Mouse (Mus musculus) left cerebral cortex, postnatal 14 days (tissue): ENCODE data around the gene Sv2b. TPM values are rescaled to one million over a fixed set of nuclear protein-coding genes. Genes with fewer than 3 reads are reported as not detected.
A peak's percentile ranks its signal among the peaks of the same experiment; 100 is the strongest.

Experiments
- DNase-seq, 2 experiments: peaks; one replicate each; pipeline ENCODE4 v3.0.0; 2021 to 2022; ENCODE audit warnings: low spot score in 2 of 2, mixed read lengths in 1 of 2
- intact Hi-C: fragments of 180-260 bp; cut with DNase I; formaldehyde crosslinking; loops from one replicate; pipeline ENCODE4 v1.15.1; 2025
- total RNA-seq, 2 experiments: library from RNA; stranded (reverse); gene quantifications; 2 replicates each; pipeline ENCODE4 v1.2.3; 2021

Sv2b gene
- total RNA-seq, 2 experiments from 2014 or later: 327 to 351 TPM

DNA sequence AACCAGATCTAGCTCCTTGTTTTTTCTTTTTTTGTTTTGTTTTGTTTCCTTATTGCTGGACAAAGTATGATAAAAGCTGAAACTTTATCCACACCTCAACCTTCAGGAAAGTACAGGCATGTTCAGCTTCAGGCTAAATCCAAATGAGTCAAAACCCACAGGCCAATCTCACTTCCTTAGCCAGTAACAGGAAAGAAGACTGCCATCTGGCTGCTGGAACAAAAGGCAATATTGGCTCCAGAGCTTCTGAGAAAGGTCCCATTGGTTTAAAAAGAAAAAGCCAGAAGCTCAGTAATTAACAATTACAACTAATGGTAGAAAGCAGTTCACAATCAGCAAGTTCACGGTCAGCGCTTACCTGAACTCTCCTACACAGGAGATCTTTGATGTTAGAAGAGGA is 169.8 kb downstream of the Sv2b start:
- DNase-seq: no peak
- intact Hi-C loops: loop anchor here (5.0 to 10.0 kb wide), 2 partner anchors 168 to 415 kb away; partner anchors contain the start of gene Sv2b

DNA sequence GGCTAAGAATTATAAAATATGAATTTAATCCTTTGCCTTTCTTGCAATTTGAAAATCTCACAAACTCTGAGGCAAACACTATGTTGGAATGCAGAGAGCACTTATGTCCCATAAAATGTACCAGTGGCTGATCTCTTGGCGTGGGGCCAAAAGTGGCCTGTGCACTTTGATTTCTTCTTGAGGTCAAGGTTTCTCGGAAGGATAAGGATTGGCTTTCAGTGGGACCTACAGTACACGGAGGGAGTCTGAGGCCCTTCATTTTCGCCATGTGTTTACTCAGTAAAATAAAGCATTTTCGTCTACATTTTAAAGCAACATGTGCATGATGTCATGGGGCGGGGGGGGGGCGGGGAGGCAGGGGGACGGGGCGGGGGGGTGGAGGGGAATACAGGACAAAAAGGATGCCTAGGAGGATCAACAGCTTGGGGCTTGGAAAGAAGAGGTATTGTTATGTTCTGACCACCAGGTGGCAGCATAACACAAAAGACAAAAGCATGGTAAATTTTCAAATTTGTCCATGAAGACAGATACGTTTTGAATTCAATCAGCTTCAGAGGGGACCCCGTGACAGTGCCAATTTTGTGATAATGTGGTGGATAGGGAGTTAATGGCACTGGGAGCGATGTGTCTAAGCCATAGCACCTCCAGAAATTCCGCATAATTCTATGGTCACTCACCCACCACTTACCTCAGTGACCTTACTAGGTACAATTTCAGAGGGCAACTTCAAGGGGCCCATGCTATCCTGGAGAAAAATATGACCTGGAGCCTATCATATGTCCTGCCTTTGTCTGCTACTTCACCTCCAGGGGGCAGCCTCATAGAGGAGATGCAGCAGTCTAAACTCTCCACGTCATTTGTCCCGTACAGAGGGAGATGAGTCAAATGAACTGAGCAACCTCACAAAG is 174.1 kb downstream of the Sv2b start:
- peak; percentile 38 for DNase-seq
- intact Hi-C loops: loop anchor here (1.0 to 10.0 kb wide), 3 partner anchors 172 to 420 kb away; partner anchors contain the start of gene Sv2b

- intact Hi-C loops: no loop called here
These were observed 181.0 kb downstream of the Sv2b start for GRCm38 (mm10) chr7:75128036-75128435.

DNA sequence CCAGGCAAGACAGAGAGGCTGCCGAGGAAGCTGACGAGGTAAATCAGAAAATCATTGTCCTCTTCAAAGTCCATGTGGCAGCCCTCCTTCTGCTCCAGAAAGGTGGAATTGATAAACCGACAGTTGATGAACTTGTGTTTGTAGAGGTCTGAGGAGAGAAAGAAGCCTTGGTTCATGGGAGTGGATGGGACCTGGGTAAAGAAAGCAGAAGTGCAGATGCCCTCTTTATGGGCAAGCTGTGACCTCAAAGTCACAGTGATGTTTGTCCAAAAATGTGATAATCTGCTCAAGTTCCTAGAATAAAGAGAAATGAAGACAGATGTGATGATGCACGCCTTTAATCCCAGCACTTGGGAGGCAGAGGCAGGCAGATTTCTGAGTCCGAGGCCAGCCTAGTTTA is 185.0 kb downstream of the Sv2b start:
- DNase-seq: no peak
- intact Hi-C loops: no loop called here

More at GRCm38 (mm10) chr7:75128036-75128435, 181.0 kb downstream of the Sv2b start:
- DNase-seq: no peak

- intact Hi-C loops: no loop called here
- peak; percentile 58 to 73 for DNase-seq
These were observed 190.9 kb downstream of the Sv2b start for GRCm38 (mm10) chr7:75118022-75118673.

DNA sequence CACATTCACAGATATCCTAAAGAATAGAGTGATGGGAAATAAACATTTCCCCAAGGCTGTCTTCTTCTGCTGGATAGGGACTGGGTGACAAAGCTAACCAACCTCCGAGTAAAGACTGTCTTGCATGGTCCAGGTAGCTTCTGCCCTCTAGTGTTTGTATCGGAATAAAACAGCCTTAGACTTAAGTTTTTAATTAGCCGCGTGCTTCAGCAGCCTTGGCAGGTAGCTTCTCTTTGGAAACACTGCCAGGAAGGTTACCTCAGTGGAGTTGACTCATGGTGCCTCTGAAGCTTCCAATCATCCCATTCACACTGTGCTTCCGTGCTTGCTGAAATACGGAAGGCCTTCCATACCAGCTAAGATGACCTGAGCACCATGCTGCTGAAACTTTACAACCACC is 198.4 kb downstream of the Sv2b start:
- intact Hi-C loops: loop anchor here (2.0 kb wide), 2 partner anchors 556 to 740 kb away; partner anchors contain the start of gene Slco3a1

DNA sequence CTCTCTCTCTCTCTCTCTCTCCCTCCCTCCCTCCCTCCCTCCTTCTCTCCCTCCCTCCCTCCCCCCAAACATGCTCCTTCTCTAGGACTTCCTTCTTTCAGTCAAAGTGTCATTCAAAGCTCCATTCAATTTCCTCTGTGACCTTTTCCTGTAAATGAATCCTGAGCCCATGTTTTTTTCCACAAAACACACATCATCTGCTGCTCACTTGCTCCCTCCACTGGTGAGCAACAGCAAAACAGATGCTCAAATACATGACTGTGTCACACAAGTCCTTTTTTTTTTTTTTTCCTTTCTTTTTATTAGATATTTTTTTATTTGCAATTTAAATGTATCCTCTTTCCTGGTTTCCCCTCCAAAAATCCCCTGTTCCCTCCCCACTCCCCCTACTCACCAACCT is 201.6 kb downstream of the Sv2b start:
- peak; percentile 56 to 72 for DNase-seq
- intact Hi-C loops: no loop called here

More for the DNA sequence above, 198.4 kb downstream of the Sv2b start:
- peak; percentile 60 to 77 for DNase-seq

GRCm38 (mm10) chr7:75103900-75104299 is 205.2 kb downstream of the Sv2b start:
- no peak for DNase-seq
- intact Hi-C loops: no loop called here

DNA sequence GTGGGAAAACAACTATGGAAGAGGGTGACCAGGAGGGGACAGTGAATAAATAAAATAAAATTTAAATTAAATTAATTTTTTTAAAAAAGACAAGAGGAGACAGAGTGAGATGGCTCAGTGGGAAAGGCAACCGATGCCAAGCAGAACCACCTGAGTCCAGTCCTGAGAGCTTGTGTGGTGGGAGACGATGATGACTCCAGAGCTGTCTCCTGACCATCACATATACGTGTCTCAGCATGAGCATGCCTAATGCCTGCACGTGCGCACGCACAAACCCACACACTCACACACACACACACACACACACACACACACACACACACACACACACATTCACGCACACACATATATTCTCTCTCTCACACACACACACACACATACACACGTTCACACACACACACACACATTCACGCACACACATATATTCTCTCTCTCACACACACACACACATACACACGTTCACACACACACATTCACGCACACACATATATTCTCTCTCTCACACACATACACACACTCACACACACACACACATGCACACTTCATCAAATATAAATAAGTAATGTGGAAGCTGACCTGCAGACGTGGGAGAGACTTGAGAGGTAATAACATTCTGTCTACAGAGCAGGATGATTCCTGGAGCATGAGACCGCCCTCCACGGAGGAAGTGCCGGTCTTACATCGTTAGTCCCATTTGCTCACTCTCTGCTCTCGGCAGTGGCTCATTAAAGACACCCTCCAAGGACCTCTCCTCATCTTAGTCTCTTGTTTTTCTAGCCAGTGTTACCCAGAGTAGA is 206.3 kb downstream of the Sv2b start:
- no peak for DNase-seq
- intact Hi-C loops: no loop called here

GRCm38 (mm10) chr7:75085473-75085872 is 223.6 kb downstream of the Sv2b start:
- no peak for DNase-seq
- intact Hi-C loops: no loop called here

- intact Hi-C loops: no loop called here
- no peak for DNase-seq
These were observed 228.9 kb downstream of the Sv2b start for GRCm38 (mm10) chr7:75080163-75080562.

DNA sequence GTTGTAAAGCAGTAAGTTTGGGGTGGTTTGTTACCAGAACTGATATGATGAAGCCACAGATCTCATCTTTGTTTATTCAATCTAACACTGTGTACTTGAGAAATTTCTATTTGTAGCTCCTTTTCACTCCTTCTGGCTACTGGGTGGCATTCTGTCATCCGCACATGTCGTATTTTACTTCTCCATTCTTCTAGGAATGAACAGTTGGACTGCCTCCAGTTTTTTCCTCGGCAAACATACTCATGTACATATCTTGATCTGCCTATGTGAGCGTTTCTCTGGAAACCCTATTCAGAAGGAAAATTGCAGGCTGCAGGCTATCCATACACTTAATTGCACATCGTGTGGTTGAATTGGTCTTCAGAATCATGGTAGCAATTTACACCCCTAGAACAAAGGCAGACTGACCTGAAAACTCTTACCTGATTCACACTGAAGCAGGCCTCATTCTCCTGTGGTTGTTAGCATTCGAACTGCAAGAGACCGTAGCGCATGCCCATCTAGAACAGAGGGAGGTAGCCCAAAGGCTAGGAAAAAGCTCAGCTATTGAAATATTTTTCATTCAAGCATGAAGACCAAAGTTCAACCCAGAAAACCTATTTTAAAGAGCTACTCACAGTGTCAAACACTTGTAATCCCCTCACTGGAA is 231.4 kb downstream of the Sv2b start:
- peak; percentile 72 to 86 for DNase-seq

More for the DNA sequence above, 231.4 kb downstream of the Sv2b start:
- intact Hi-C loops: no loop called here

Other genes starting within 250 kb of the Sv2b start
- 10 to 100 TPM; 22.5 to 29.6 TPM for gene Akap13, start 146.3 kb upstream of the Sv2b start, total RNA-seq